Mouse (Mus musculus) neural tube, embryonic 14.5 days (tissue): ENCODE measurements around the gene Il25. TPM values are rescaled to one million over a fixed set of nuclear protein-coding genes. Genes with fewer than 3 reads are reported as not detected.
A peak's percentile ranks its signal among the peaks of the same experiment; 100 is the strongest.

Experiments used
- microRNA counts: library from miRNA; unstranded; fragments of <30 nt; microRNA quantifications from one replicate; lab custom pipeline; 2016
- microRNA-seq: library from miRNA; unstranded; fragments of <30 nt; microRNA quantifications from one replicate; pipeline ENCODE4, GENCODE M21; 2016
- polyA plus RNA-seq: library from polyadenylated mRNA; unstranded; fragments of >200 nt; fragmentation: Nextera tagmentation; extraction: Ambion mirVana; gene quantifications from 2 replicates; pipeline ENCODE4 v1.2.1, GENCODE M21; 2014

Gene Il25
- polyA plus RNA-seq, 1 experiment from 2014 or later = 0.39 TPM

MicroRNAs encoded within 50 kb of the gene (microRNA counts, 519-probe panel; counts per million panel counts)
- 2,269 counts per million, percentile 7 among the panel's probes with 10 or more counts for microRNA mmu-miR-208a (lab: Ali Mortazavi, UCI)
- microRNA mmu-miR-208b (lab: Ali Mortazavi, UCI) = not detected

Small RNA genes within 50 kb of the gene (microRNA-seq; reads per million reads assigned to microRNA genes)
- gene Mir208a = not detected
- 2.0 reads per million for gene Mir208b

Other genes with a start within 250 kb of the Il25 start
- 77.4 and 79.8 TPM in 2 replicates for gene 1700123O20Rik, start 246.5 kb upstream of the Il25 start, polyA plus RNA-seq
- 101 and 118 TPM in 2 replicates for gene Acin1, start 245.8 kb upstream of the Il25 start, polyA plus RNA-seq
- 0.20 TPM in 1 of 2 replicates, not detected in the other for gene Gm29776, start 233.9 kb upstream of the Il25 start, polyA plus RNA-seq
- gene Cebpe, start 220.5 kb upstream of the Il25 start, polyA plus RNA-seq = not detected in 2 replicates
- 7.3 and 8.5 TPM in 2 replicates for gene Slc7a8, start 150.7 kb upstream of the Il25 start, polyA plus RNA-seq
- gene Rnf212b, start 118.6 kb upstream of the Il25 start, polyA plus RNA-seq = not detected in 2 replicates
- gene Homez, start 61.7 kb upstream of the Il25 start, polyA plus RNA-seq = 10.0 and 11.7 TPM in 2 replicates
- gene Ppp1r3e, start 55.1 kb upstream of the Il25 start, polyA plus RNA-seq = 3.8 and 7.2 TPM in 2 replicates
- gene Bcl2l2, start 49.3 kb upstream of the Il25 start, polyA plus RNA-seq = 4.8 and 5.3 TPM in 2 replicates
- gene Gm20521, start 49.3 kb upstream of the Il25 start, polyA plus RNA-seq = not detected in 2 replicates
- 149 and 176 TPM in 2 replicates for gene Pabpn1, start 40.2 kb upstream of the Il25 start, polyA plus RNA-seq
- 121 and 122 TPM in 2 replicates for gene Slc22a17, start 19.6 kb upstream of the Il25 start, polyA plus RNA-seq
- 9.9 and 13.5 TPM in 2 replicates for gene Efs, start 6.6 kb upstream of the Il25 start, polyA plus RNA-seq
- gene Cmtm5, start 3.6 kb downstream of the Il25 start, polyA plus RNA-seq = 10.4 and 17.5 TPM in 2 replicates
- 0.23 and 1.7 TPM in 2 replicates for gene Myh6, start 34.2 kb downstream of the Il25 start, polyA plus RNA-seq
- not detected in 2 replicates for gene Gm17428, start 44.2 kb downstream of the Il25 start, polyA plus RNA-seq
- 4.5 and 4.8 TPM in 2 replicates for gene Myh7, start 61.9 kb downstream of the Il25 start, polyA plus RNA-seq
- 44.9 and 50.9 TPM in 2 replicates for gene Ngdn, start 82.8 kb downstream of the Il25 start, polyA plus RNA-seq
- 23.9 and 27.3 TPM in 2 replicates for gene Zfhx2, start 159.6 kb downstream of the Il25 start, polyA plus RNA-seq
- gene Thtpa, start 162.1 kb downstream of the Il25 start, polyA plus RNA-seq = 29.3 and 32.0 TPM in 2 replicates
- 5.4 and 7.0 TPM in 2 replicates for gene Ap1g2, start 173.9 kb downstream of the Il25 start, polyA plus RNA-seq
- 36.2 and 41.3 TPM in 2 replicates for gene Jph4, start 184.2 kb downstream of the Il25 start, polyA plus RNA-seq